Comparison of ENCODE assay signal across 11 mouse cellular contexts in genomic region chr5:8297719-8298419, GRCm38 (mm10).
DNase-seq lines count a peak whose midpoint lies in the region; ATAC-seq lines count a peak whose summit lies in the region.
"Had no signal": no experiment of that assay in that cellular context is flagged by ENCODE, and none has a peak within 500 bp of the region (broad histone marks: within the 10 kb centered on the region; RNA-seq: fewer than 3 reads in every experiment).

No protein-coding gene starts in this region.

- H3K4me1 ChIP-seq in brown adipose tissue, adult 24 weeks (ENCODE audit: control insufficient read depth, insufficient read depth, insufficient read length, low read length) = peaks cover 7% of the 10 kb centered on the region
- 0 out of 2 replicates have a peak, but pooled peaks cover 4% of the 10 kb centered on the region for H3K4me1 ChIP-seq in midbrain, embryonic 14.5 days (ENCODE audit: control insufficient read depth, insufficient read depth, low read length)
- H3K4me1 ChIP-seq: liver, embryonic 12.5 days had no signal

- H3K9ac ChIP-seq in midbrain, embryonic 14.5 days (replicated peaks; ENCODE audit: low read length) = no peak overlapping the region
- H3K9ac ChIP-seq: liver, embryonic 12.5 days had no signal

- peak; percentile 48; the same call in 1 of the 2 replicates for ATAC-seq in midbrain, embryonic 14.5 days (ENCODE audit: low FRiP score, low TSS enrichment)
- no peak for ATAC-seq in monocyte, adult 5-6 weeks (replicated peaks; ENCODE audit: insufficient number of reproducible peaks, low FRiP score, low TSS enrichment, poor library complexity, severe bottlenecking)
- ATAC-seq: liver, embryonic 12.5 days had no signal

- H3K9me3 ChIP-seq in midbrain, embryonic 14.5 days (ENCODE audit: control insufficient read depth, low read length) = no peaks in the 10 kb centered on the region
- H3K9me3 ChIP-seq: liver, embryonic 12.5 days had no signal

- H3K27ac ChIP-seq in brown adipose tissue, adult 24 weeks (replicated peaks; ENCODE audit: low read depth, low read length) = peak overlapping the region; percentile 31
- H3K27ac ChIP-seq in midbrain, embryonic 14.5 days (replicated peaks; ENCODE audit: low read depth, low read length) = no peak overlapping the region
- H3K27ac ChIP-seq: liver, embryonic 12.5 days had no signal

- H3K4me3 ChIP-seq in brown adipose tissue, adult 24 weeks (ENCODE audit: insufficient read depth, low read depth, low read length) = no peak overlapping the region
- no peak overlapping the region for H3K4me3 ChIP-seq in midbrain, embryonic 14.5 days (replicated peaks; ENCODE audit: low read depth, low read length)
- H3K4me3 ChIP-seq: liver, embryonic 12.5 days had no signal

- no peaks in the 10 kb centered on the region for H3K36me3 ChIP-seq in midbrain, embryonic 14.5 days (ENCODE audit: control insufficient read depth, insufficient read depth, low read length)
- H3K36me3 ChIP-seq: liver, embryonic 12.5 days had no signal

- H3K27me3 ChIP-seq in midbrain, embryonic 14.5 days (ENCODE audit: control insufficient read depth, insufficient read depth, low read length) = no peaks in the 10 kb centered on the region
- H3K27me3 ChIP-seq: liver, embryonic 12.5 days had no signal

- WGBS in midbrain, embryonic 14.5 days = 52% methylated on average over 10 of the region's 10 CpGs

- H3K4me2 ChIP-seq in midbrain, embryonic 14.5 days (ENCODE audit: low read length) = no peak overlapping the region
- H3K4me2 ChIP-seq: liver, embryonic 12.5 days had no signal

- peak; percentile 47 for DNase-seq in embryo, embryonic 11 days
- DNase-seq in embryo, embryonic 10 days (ENCODE audit: low spot score) = no peak
- peak; percentile 16 for DNase-seq in kidney, postnatal 10 days
- no peak for DNase-seq in kidney, postnatal 25 days
- DNase-seq in midbrain, embryonic 14.5 days = peak; percentile 47
- no peak for DNase-seq in spleen, postnatal 4 days (ENCODE audit: low spot score in 2 of 2)
- DNase-seq: gastrocnemius, postnatal 25 days; heart, postnatal 36 days had no signal

Comparison
In these comparisons a context has a peak if more than half of its experiments do, and no peak if none do; other contexts are left out.
1. DNase-seq: peak in embryo, embryonic 11 days (single experiment), kidney, postnatal 10 days (single experiment) and midbrain, embryonic 14.5 days (single experiment); none in embryo, embryonic 10 days (single experiment), kidney, postnatal 25 days (0 of 2) and spleen, postnatal 4 days (0 of 2).